Mouse (Mus musculus) kidney, adult 2 months (tissue): ENCODE results near the gene Gramd1b. TPM values are rescaled to one million over a fixed set of nuclear protein-coding genes. Genes with fewer than 3 reads are reported as not detected.

Experiments
- DNase-seq: peaks from one replicate; pipeline ENCODE4 v3.0.0; 2021
- H3K27ac ChIP-seq: fragments of 200-500 bp; 2 replicates; pipeline ENCODE4 v1.5.1; 2012; ENCODE audit warnings: low read depth, low read length, control low read depth, inconsistent platforms; ENCODE audit not compliant: insufficient read depth
- H3K27me3 ChIP-seq: fragments of 200-500 bp; replicated peaks from 2 replicates; pipeline ENCODE4 v1.6.1; 2012; ENCODE audit warnings: mild to moderate bottlenecking, moderate library complexity, low read length, inconsistent platforms; ENCODE audit not compliant: control insufficient read depth, insufficient read depth
- H3K36me3 ChIP-seq: fragments of 200-500 bp; 2 replicates; pipeline ENCODE4 v1.6.1; 2012; ENCODE audit warnings: mild to moderate bottlenecking, moderate library complexity, low read length, inconsistent platforms; ENCODE audit not compliant: control insufficient read depth, insufficient read depth
- H3K4me1 ChIP-seq: fragments of 200-500 bp; 2 replicates; pipeline ENCODE4 v1.6.1; 2011; ENCODE audit warnings: low read length; ENCODE audit not compliant: control insufficient read depth, insufficient read depth
- H3K4me3 ChIP-seq: fragments of 200-500 bp; 2 replicates; pipeline ENCODE4 v1.5.1; 2011; ENCODE audit warnings: mild to moderate bottlenecking, low read depth, low read length, control low read depth; ENCODE audit not compliant: insufficient read depth
- CTCF ChIP-seq: fragments of 200-500 bp; conservative IDR thresholded peaks from 2 replicates; pipeline ENCODE4 v1.5.1; 2011; ENCODE audit warnings: low read depth, mild to moderate bottlenecking, control low read depth, low read length, moderate library complexity, mixed read lengths; ENCODE audit not compliant: insufficient read depth, insufficient read length
- POLR2A ChIP-seq: fragments of 200-500 bp; IDR thresholded peaks from one replicate; pipeline ENCODE4 v1.6.1; 2011; ENCODE audit warnings: low read depth, low read length, control low read depth
- WGBS: fragments of 180-500 bp; shearing (Covaris S2); methylation state at CpG from one replicate; pipeline ENCODE4 v1.1.7; 2018; 5-methylcytosine and 5-hydroxymethylcytosine counted together
- polyA plus RNA-seq: library from polyadenylated mRNA; depleted of rRNA; stranded (reverse); fragments of >200 nt; gene quantifications from 2 replicates; pipeline ENCODE4 v1.2.3, GENCODE M21; 2012

The Gramd1b gene
- polyA plus RNA-seq, 1 experiment = 210 TPM

DNA sequence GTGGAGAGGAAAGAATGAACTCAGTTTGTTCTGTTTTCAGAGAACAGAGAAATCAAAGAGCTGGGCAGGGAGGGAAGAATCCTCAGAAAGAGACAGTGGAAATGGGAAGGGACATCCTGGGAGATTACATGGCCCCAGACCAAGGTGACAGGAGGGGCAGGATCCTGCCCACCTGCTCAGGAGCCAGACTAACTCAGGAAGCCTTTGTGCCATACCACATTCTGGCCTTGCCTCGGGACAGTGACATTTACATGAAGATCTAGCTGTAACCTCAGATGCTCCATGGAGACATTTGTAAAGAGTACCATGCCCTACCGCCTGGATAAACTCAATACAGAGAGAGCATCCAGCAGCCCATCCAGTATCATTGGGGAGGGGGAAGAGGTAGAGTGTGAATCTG is 196.6 kb downstream of the Gramd1b start:
- 90% methylated on average over 2 of the region's 2 CpGs for WGBS
- Histone ChIP-seq H3K4me1 (peaks cover 42% of the 10 kb centered on the region), H3K36me3 (no peaks in the 10 kb centered on the region), H3K27ac (no peak overlapping the region), H3K4me3 (no peak overlapping the region), H3K27me3 (no peaks in the 10 kb centered on the region)
- DNase-seq = no peak
- TF ChIP-seq CTCF (no peak), POLR2A (no peak)

- Histone ChIP-seq H3K36me3 (no peaks in the 10 kb centered on the region), H3K4me1 (peaks cover 36% of the 10 kb centered on the region), H3K27ac (no peak overlapping the region), H3K4me3 (no peak overlapping the region), H3K27me3 (no peaks in the 10 kb centered on the region)
- 41% methylated on average over 9 of the region's 9 CpGs for WGBS
- peak; percentile 70 for DNase-seq
- peak; percentile 88 for TF ChIP-seq CTCF
- no peak for TF ChIP-seq POLR2A
These were observed 197.4 kb downstream of the Gramd1b start for GRCm38 (mm10) chr9:40333649-40334396.

DNA sequence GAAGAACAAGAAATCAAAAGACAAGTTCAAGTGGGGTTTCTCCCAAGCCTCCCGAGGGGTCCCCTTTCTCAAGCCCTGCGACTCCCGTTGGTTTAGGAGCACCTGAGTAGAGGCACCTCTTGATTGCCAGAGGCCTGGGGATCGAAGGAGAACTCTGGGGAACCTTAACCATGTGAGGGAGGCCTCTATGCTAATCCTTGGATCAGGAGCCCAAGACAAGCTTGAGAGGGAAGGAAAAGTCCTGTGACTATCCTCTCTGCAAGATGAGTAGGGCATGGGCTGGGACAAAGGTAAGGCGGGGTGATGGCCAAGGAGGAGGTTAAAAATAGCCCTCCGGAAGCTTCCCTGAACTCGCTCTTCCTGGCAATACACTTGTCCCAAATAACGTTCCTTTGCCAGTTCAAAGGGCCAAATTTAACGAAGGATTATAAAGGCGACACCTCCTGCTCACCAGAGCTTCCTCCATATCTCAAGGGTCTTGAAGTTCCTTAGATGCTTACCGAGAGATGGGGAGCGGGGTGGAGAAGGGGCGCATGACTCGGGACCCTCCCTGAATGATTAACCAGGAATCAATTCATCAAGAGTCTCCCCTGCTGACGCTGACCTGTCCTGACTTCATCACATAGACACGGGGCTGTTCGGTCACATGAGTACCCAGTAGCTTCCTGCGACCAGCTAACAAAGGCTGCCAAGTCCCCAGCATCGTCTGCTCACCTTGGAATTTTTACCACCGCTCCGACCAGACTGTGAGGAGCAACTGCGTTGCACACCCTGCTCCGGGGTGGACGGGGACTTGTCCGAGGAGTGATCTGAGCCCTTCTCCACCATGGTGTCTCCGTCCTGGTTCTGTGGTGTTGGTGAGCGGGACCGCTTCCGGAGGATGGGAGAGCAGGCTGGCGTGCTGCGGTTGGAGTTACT is 198.2 kb downstream of the Gramd1b start:
- peak; percentile 46 for DNase-seq
- H3K27me3 ChIP-seq = no peaks in the 10 kb centered on the region
- no peaks in the 10 kb centered on the region for H3K36me3 ChIP-seq
- WGBS = 57% methylated on average over 31 of the region's 31 CpGs
- peaks cover 30% of the 10 kb centered on the region for H3K4me1 ChIP-seq
- H3K27ac ChIP-seq = no peak overlapping the region
- TF ChIP-seq POLR2A (no peak), CTCF (no peak)
- H3K4me3 ChIP-seq = no peak overlapping the region

- WGBS = 88% methylated on average over 4 of the region's 4 CpGs
These were observed 198.9 kb downstream of the Gramd1b start for GRCm38 (mm10) chr9:40332326-40332725.

DNA sequence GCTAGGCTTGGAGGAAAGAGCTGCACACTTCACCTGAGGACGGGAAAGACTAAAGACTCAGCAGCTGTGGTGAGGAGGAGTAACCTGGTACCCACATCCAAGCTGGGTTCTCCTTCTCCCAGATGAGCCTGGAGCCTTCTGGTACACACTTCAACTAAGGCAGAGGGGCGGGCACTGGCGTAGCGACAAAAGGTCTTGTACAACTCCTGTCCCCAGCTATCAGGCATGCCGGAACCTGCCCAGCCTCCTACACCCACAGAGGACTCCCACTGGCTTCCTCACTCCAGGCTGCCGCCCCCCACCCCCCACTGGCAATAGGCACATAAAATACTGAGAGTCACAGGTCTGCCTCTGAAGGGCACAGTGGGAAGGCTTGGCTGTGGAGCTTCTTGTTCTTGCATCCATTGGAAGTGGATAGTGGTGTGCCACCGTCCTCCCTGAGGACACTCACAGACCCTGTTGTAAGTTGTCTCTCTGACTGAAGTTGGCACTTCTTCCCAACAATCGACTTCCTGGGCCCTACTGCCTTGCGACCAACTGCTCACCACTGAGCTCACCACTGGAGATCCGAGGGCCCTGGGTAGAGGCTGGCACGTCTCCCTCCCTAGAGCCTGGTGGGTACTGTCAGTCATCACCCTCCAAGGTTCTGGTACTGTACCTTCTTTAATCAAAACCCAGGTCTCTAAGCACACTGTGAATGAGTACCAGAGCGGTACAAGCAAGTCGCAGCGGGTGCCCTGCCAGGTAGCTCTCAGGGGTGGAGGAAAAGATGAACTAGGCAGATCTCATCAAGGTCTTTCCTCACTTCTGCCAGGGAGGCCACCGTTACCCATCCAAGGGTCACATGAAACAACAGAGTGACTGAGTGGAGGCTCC is 199.5 kb downstream of the Gramd1b start:
- whole genome bisulfite sequencing = 78% methylated on average over 15 of the region's 15 CpGs
- Histone ChIP-seq H3K4me1 (peaks cover 20% of the 10 kb centered on the region), H3K27ac (no peak overlapping the region), H3K27me3 (no peaks in the 10 kb centered on the region), H3K36me3 (no peaks in the 10 kb centered on the region), H3K4me3 (no peak overlapping the region)
- no peak for DNase-seq
- TF ChIP-seq POLR2A (no peak), CTCF (no peak)

More at GRCm38 (mm10) chr9:40332326-40332725, 198.9 kb downstream of the Gramd1b start:
- H3K36me3 ChIP-seq = no peaks in the 10 kb centered on the region
- H3K4me1 ChIP-seq = peaks cover 25% of the 10 kb centered on the region
- H3K4me3 ChIP-seq = no peak overlapping the region
- no peak overlapping the region for H3K27ac ChIP-seq
- H3K27me3 ChIP-seq = no peaks in the 10 kb centered on the region
- no peak for TF ChIP-seq CTCF
- TF ChIP-seq POLR2A = no peak
- DNase-seq = no peak

DNA sequence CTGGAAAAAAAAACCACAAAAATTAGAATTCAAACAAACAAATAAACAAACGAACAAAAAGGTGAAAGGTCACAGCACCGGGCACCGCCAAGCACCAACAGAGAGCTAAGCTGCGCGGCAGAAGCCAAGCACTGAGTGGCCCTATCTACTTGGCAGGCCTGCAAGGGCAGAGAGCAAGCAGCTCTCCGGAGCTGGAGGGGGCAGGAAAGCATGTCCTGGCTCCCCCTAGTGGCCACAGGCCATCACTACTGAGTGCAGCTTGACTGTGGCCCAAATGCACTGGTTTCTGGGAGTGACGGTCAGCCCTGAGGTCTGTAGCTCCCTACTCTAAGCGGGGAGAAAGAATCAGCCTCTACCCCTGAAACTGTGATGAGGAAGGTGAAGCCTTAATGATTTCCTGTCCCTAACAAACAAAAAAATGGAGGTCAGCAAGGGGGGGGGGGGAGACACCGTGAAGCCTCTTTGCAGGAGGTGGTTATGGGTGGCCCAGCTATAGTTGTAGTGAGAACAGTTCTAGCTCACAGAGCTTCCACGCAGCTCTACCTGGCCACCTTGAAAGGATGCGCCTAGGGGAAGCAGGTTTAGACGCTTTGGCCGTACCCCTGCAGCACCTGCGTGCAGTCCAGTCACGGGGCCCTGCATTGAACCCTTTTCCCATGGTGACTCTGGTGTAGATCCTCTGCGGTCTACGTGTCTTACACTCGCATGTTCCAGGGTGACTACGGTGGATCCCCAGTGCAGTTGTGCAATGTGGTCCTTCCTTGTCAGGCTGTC is 200.4 kb downstream of the Gramd1b start:
- H3K36me3 ChIP-seq = no peaks in the 10 kb centered on the region
- peak; percentile 94 for DNase-seq
- 55% methylated on average over 19 of the region's 19 CpGs for WGBS
- TF ChIP-seq POLR2A (no peak), CTCF (peak; percentile 99)
- no peaks in the 10 kb centered on the region for H3K27me3 ChIP-seq
- no peak overlapping the region for H3K4me3 ChIP-seq
- peaks cover 14% of the 10 kb centered on the region for H3K4me1 ChIP-seq
- no peak overlapping the region for H3K27ac ChIP-seq
